Mouse (Mus musculus): ENCODE measurements at regions not wholly inside any gene's neighbourhood (a gene's known extent, or its start where the extent isn't known, plus 50 kb on each side); places are given as distances from the start of the nearest gene placed in this dataset.

DNA sequence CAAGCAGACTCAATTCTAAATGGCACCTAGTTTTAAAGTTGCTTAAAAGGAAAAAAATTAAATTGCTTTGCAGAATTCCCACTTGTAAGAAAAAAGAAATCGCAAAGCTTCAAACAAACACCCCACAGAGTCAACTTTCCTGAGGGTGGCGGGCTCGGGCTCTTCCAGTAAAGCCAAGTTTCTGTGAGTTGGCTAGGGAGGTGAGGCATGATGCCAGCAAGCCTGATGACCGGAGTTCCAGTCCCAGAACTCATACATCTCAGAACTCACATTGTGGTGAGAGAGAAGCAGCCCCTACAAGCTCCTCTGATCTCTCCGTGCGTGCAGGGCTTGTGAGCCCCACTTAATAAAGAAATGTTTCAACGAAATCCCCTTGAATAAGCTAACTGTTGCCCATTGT, 328.7 kb upstream of the Gm5148 start:
- TF ChIP-seq POLR2A (IDR thresholded peaks at IDR 0.05; ENCODE audit: insufficient read length, low read depth), result no peak
- no peak for TF ChIP-seq USF1 (IDR thresholded peaks at IDR 0.05; ENCODE audit: low read depth)
- TF ChIP-seq REST (IDR thresholded peaks at IDR 0.05; ENCODE audit: insufficient read depth, insufficient read length), result no peak
- no peak for TF ChIP-seq E2F4 (IDR thresholded peaks at IDR 0.05; ENCODE audit: insufficient read depth)
- no peak for TF ChIP-seq TCF12 (IDR thresholded peaks at IDR 0.05; ENCODE audit: insufficient read depth, poor library complexity, severe bottlenecking)

All from myocyte (in vitro differentiated cells).